Mouse (Mus musculus) C2C12 (cell line): ENCODE measurements around the gene Phldb1. TPM values are rescaled to one million over a fixed set of nuclear protein-coding genes. Genes with fewer than 3 reads are reported as not detected.

Experiments
- H3K27me3 ChIP-seq: one replicate; pipeline ENCODE4 v1.6.1; 2011; ENCODE audit not compliant: control insufficient read depth, insufficient read depth, insufficient read length
- H3K36me3 ChIP-seq: one replicate; pipeline ENCODE4 v1.6.1; 2011; ENCODE audit not compliant: control insufficient read depth, insufficient read depth
- H3K4me3 ChIP-seq: one replicate; pipeline ENCODE4 v1.5.1; 2011; ENCODE audit warnings: mild to moderate bottlenecking, control low read depth; ENCODE audit not compliant: poor library complexity, insufficient read depth, severe bottlenecking
- H3K79me2 ChIP-seq: one replicate; pipeline ENCODE4 v1.6.1; 2011; ENCODE audit not compliant: control insufficient read depth, insufficient read depth
- H3K79me3 ChIP-seq: one replicate; pipeline ENCODE4 v1.6.1; 2011; ENCODE audit warnings: low read depth, control low read depth
- H3ac ChIP-seq: one replicate; pipeline ENCODE3; 2011; ENCODE audit warnings: low read depth; ENCODE audit not compliant: control insufficient read depth, insufficient read length
- CEBPB ChIP-seq: IDR thresholded peaks from one replicate; pipeline ENCODE4 v1.6.1; 2011; ENCODE audit warnings: low read depth, mild to moderate bottlenecking, control low read depth, moderate library complexity
- CTCF ChIP-seq: IDR thresholded peaks from one replicate; pipeline ENCODE4 v1.5.1; 2011; ENCODE audit not compliant: control insufficient read depth, insufficient read depth, insufficient read length
- FOSL1 ChIP-seq: IDR thresholded peaks from one replicate; pipeline ENCODE4 v1.8.0; 2011; ENCODE audit warnings: mild to moderate bottlenecking, low read length; ENCODE audit not compliant: poor library complexity, insufficient read depth, severe bottlenecking
- MAX ChIP-seq: IDR thresholded peaks from one replicate; pipeline ENCODE4 v1.6.1; 2011; ENCODE audit warnings: mild to moderate bottlenecking, control low read depth
- MYOD1 ChIP-seq: IDR thresholded peaks from one replicate; pipeline ENCODE4 v1.6.1; 2011; ENCODE audit warnings: low read depth; ENCODE audit not compliant: control insufficient read depth, insufficient read length
- MYOG ChIP-seq: IDR thresholded peaks from one replicate; pipeline ENCODE4 v1.6.1; 2011; ENCODE audit not compliant: control insufficient read depth, insufficient read length; ENCODE audit errors: extremely low read depth
- USF1 ChIP-seq: IDR thresholded peaks from one replicate; pipeline ENCODE4 v1.6.1; 2011; ENCODE audit warnings: low read depth, mild to moderate bottlenecking, control low read depth, moderate library complexity
- polyA plus RNA-seq: library from polyadenylated mRNA; unstranded; fragments of >200 nt; fragmentation: generic; extraction: Trizol; gene quantifications from one replicate; pipeline ENCODE4 v1.2.1, GENCODE M21; 2012; ENCODE audit warnings: missing spikeins

Phldb1 gene
- polyA plus RNA-seq, 1 experiment, result 96.8 TPM

- no peaks in the 10 kb centered on the region for H3K27me3 ChIP-seq
- H3K36me3 ChIP-seq, result no peaks in the 10 kb centered on the region
- TF ChIP-seq CEBPB (no peak), CTCF (no peak), MYOG (no peak), MYOD1 (no peak), USF1 (no peak), FOSL1 (no peak), MAX (no peak)
- no peak overlapping the region for H3ac ChIP-seq
- H3K79me3 ChIP-seq, result no peaks in the 10 kb centered on the region
- no peak overlapping the region for H3K4me3 ChIP-seq
- no peaks in the 10 kb centered on the region for H3K79me2 ChIP-seq
Measured at GRCm38 (mm10) chr9:44646366-44646765, 88.6 kb downstream of the Phldb1 start.

GRCm38 (mm10) chr9:44645924-44646323, 89.1 kb downstream of the Phldb1 start:
- TF ChIP-seq FOSL1, result no peak
- no peak for TF ChIP-seq CTCF
- TF ChIP-seq MYOG, result no peak
- TF ChIP-seq CEBPB, result no peak
- TF ChIP-seq USF1, result no peak
- TF ChIP-seq MYOD1, result no peak
- no peak for TF ChIP-seq MAX
- Histone ChIP-seq H3K79me3 (no peaks in the 10 kb centered on the region), H3K79me2 (no peaks in the 10 kb centered on the region), H3K36me3 (no peaks in the 10 kb centered on the region), H3K27me3 (no peaks in the 10 kb centered on the region), H3K4me3 (no peak overlapping the region), H3ac (no peak overlapping the region)

- no peaks in the 10 kb centered on the region for H3K27me3 ChIP-seq
- no peak for TF ChIP-seq FOSL1
- no peak for TF ChIP-seq MYOG
- no peak for TF ChIP-seq MYOD1
- TF ChIP-seq CTCF, result no peak
- no peak for TF ChIP-seq CEBPB
- TF ChIP-seq USF1, result no peak
- TF ChIP-seq MAX, result no peak
- H3K79me2 ChIP-seq, result no peaks in the 10 kb centered on the region
- no peak overlapping the region for H3K4me3 ChIP-seq
- H3K36me3 ChIP-seq, result no peaks in the 10 kb centered on the region
- no peak overlapping the region for H3ac ChIP-seq
- H3K79me3 ChIP-seq, result no peaks in the 10 kb centered on the region
Measured at GRCm38 (mm10) chr9:44645481-44645880, 89.5 kb downstream of the Phldb1 start.

GRCm38 (mm10) chr9:44644186-44644585, 90.8 kb downstream of the Phldb1 start:
- Histone ChIP-seq H3K79me2 (no peaks in the 10 kb centered on the region), H3ac (no peak overlapping the region), H3K4me3 (no peak overlapping the region), H3K79me3 (no peaks in the 10 kb centered on the region), H3K27me3 (no peaks in the 10 kb centered on the region), H3K36me3 (no peaks in the 10 kb centered on the region)
- no peak for TF ChIP-seq MYOG
- no peak for TF ChIP-seq CEBPB
- no peak for TF ChIP-seq CTCF
- no peak for TF ChIP-seq FOSL1
- TF ChIP-seq USF1, result no peak
- no peak for TF ChIP-seq MAX
- TF ChIP-seq MYOD1, result no peak

- H3K4me3 ChIP-seq, result no peak overlapping the region
- peaks cover 8% of the 10 kb centered on the region for H3K36me3 ChIP-seq
- TF ChIP-seq MAX (no peak), USF1 (no peak), CEBPB (no peak), CTCF (no peak), FOSL1 (no peak), MYOD1 (no peak), MYOG (no peak)
- no peaks in the 10 kb centered on the region for H3K79me3 ChIP-seq
- H3K27me3 ChIP-seq, result no peaks in the 10 kb centered on the region
- no peaks in the 10 kb centered on the region for H3K79me2 ChIP-seq
- no peak overlapping the region for H3ac ChIP-seq
Measured at GRCm38 (mm10) chr9:44643103-44643502, 91.9 kb downstream of the Phldb1 start.

- no peaks in the 10 kb centered on the region for H3K79me3 ChIP-seq
- H3K36me3 ChIP-seq, result peaks cover 17% of the 10 kb centered on the region
- no peak overlapping the region for H3K4me3 ChIP-seq
- TF ChIP-seq FOSL1 (no peak), MAX (no peak), MYOG (no peak), MYOD1 (no peak), USF1 (no peak), CTCF (no peak), CEBPB (no peak)
- H3ac ChIP-seq, result no peak overlapping the region
- no peaks in the 10 kb centered on the region for H3K79me2 ChIP-seq
- no peaks in the 10 kb centered on the region for H3K27me3 ChIP-seq
Measured at GRCm38 (mm10) chr9:44641616-44642015, 93.4 kb downstream of the Phldb1 start.
